9 mouse cellular contexts compared by ENCODE assay signal in genomic region chr8:79952857-79953256, GRCm38 (mm10).
DNase-seq lines count a peak whose midpoint lies in the region; ATAC-seq and TF ChIP-seq lines count a peak whose summit lies in the region.
"Had no signal": no experiment of that assay in that cellular context is flagged by ENCODE, and none has a peak within 500 bp of the region (broad histone marks: within the 10 kb centered on the region; RNA-seq: fewer than 3 reads in every experiment).

No protein-coding gene starts in this region.

- ATAC-seq in kidney, postnatal 0 days (replicated peaks; ENCODE audit: low FRiP score, low read depth), result no peak
- ATAC-seq in Patski, result no peak
- ATAC-seq in heart, embryonic 12.5 days (ENCODE audit: insufficient number of reproducible peaks, low FRiP score), result no peak
- ATAC-seq: hindbrain, embryonic 16.5 days had no signal

- no peak overlapping the region for H3K4me3 ChIP-seq in kidney, postnatal 0 days (replicated peaks; ENCODE audit: low read depth, low read length)
- no peak overlapping the region for H3K4me3 ChIP-seq in heart, embryonic 12.5 days
- H3K4me3 ChIP-seq: liver, embryonic 13.5 days had no signal

- CTCF ChIA-PET in Patski (lab: Charles Lee), result no interaction called here

- H3K27ac ChIP-seq in kidney, postnatal 0 days, result no peak overlapping the region
- H3K27ac ChIP-seq in heart, embryonic 12.5 days (ENCODE audit: poor library complexity, severe bottlenecking), result no peak overlapping the region
- H3K27ac ChIP-seq: liver, embryonic 13.5 days had no signal

- POLR2A ChIA-PET in Patski (lab: Charles Lee), result interaction anchor here (0.5 kb wide), 1 partner anchor 80 kb away, joined by 5 read pairs; no protein-coding TSS in a partner anchor

- H3K27me3 ChIP-seq in kidney, postnatal 0 days (ENCODE audit: insufficient read depth, low read length), result no peaks in the 10 kb centered on the region
- peaks cover 6% of the 10 kb centered on the region for H3K27me3 ChIP-seq in Patski
- H3K27me3 ChIP-seq in heart, embryonic 12.5 days (replicated peaks), result no peaks in the 10 kb centered on the region
- H3K27me3 ChIP-seq: liver, embryonic 13.5 days had no signal

- peak; percentile 47; the same call in 1 of the 2 replicates for TF ChIP-seq CTCF in kidney, postnatal 0 days (IDR thresholded peaks at IDR 0.05; ENCODE audit: low read depth)
- peak; percentile 33 for TF ChIP-seq CTCF in Patski (IDR thresholded peaks at IDR 0.05)

- H3K36me3 ChIP-seq in kidney, postnatal 0 days (ENCODE audit: insufficient read depth, low read length), result no peaks in the 10 kb centered on the region
- no peaks in the 10 kb centered on the region for H3K36me3 ChIP-seq in heart, embryonic 12.5 days
- H3K36me3 ChIP-seq: liver, embryonic 13.5 days had no signal

- DNase-seq in kidney, postnatal 0 days (ENCODE audit: low spot score), result no peak
- no peak for DNase-seq in kidney, adult 18-20 months
- DNase-seq in CD4-positive helper T cell, adult 2 months (ENCODE audit: low read depth, low spot score), result peak; percentile 6
- DNase-seq in Patski (ENCODE audit: low read depth, low spot score), result no peak
- peak; percentile 71 for DNase-seq in lung, postnatal 36 days
- DNase-seq in left cerebral cortex, postnatal 36 days (ENCODE audit: low spot score in 2 of 2), result no peak
- DNase-seq: liver, embryonic 13.5 days had no signal

- no peaks in the 10 kb centered on the region for H3K9me3 ChIP-seq in kidney, postnatal 0 days (replicated peaks; ENCODE audit: low read length)
- no peaks in the 10 kb centered on the region for H3K9me3 ChIP-seq in heart, embryonic 12.5 days (replicated peaks)
- H3K9me3 ChIP-seq: liver, embryonic 13.5 days had no signal

- no peaks in the 10 kb centered on the region for H3K4me1 ChIP-seq in kidney, postnatal 0 days (replicated peaks; ENCODE audit: insufficient read depth, low read length)
- no peaks in the 10 kb centered on the region for H3K4me1 ChIP-seq in heart, embryonic 12.5 days (replicated peaks)
- H3K4me1 ChIP-seq: liver, embryonic 13.5 days had no signal

- no peak overlapping the region for H3K9ac ChIP-seq in kidney, postnatal 0 days (ENCODE audit: low read depth, low read length)
- no peak overlapping the region for H3K9ac ChIP-seq in heart, embryonic 12.5 days
- H3K9ac ChIP-seq: liver, embryonic 13.5 days had no signal

- H3K4me2 ChIP-seq in kidney, postnatal 0 days (ENCODE audit: low read length), result no peak overlapping the region
- no peak overlapping the region for H3K4me2 ChIP-seq in heart, embryonic 12.5 days
- H3K4me2 ChIP-seq: liver, embryonic 13.5 days had no signal

- WGBS in kidney, postnatal 0 days, result 14% methylated on average over 3 of the region's 3 CpGs
- WGBS in heart, embryonic 12.5 days, result 26% methylated on average over 3 of the region's 3 CpGs

- in situ Hi-C loops in Patski (cut with MboI; ENCODE audit: low pct_unique_long_range_greater_than_20kb), result loop anchor here (5.0 kb wide), 1 partner anchor 534 kb away; no protein-coding TSS in a partner anchor

- intact Hi-C loops in left cerebral cortex, postnatal 36 days (cut with DNase I), result loop anchor here (5.0 kb wide), 1 partner anchor 529 kb away; no protein-coding TSS in a partner anchor

Comparison
In these comparisons a context has a peak if more than half of its experiments do, and no peak if none do; other contexts are left out.
1. DNase-seq: peak in CD4-positive helper T cell, adult 2 months (single experiment) and lung, postnatal 36 days (single experiment); none in kidney, postnatal 0 days (single experiment), kidney, adult 18-20 months (single experiment), Patski (single experiment) and left cerebral cortex, postnatal 36 days (0 of 2).